Mouse (Mus musculus) megakaryocyte, embryonic 14.5 days (primary cell): ENCODE data around the gene Gpx1.

Experiments used
- FLI1 ChIP-seq: IDR thresholded peaks from 2 replicates; pipeline ENCODE4 v1.6.1; 2012; ENCODE audit warnings: low read length, inconsistent platforms, mixed read lengths
- GATA1 ChIP-seq: IDR thresholded peaks from 3 replicates; pipeline ENCODE4 v1.6.1; 2012; ENCODE audit warnings: mixed read lengths, low read length, inconsistent platforms, borderline replicate concordance

- TF ChIP-seq GATA1 (no peak), FLI1 (no peak)
These were observed 11.0 kb downstream of the Gpx1 start for GRCm38 (mm10) chr9:108349727-108350126.
